Mouse (Mus musculus): Measurements from ENCODE around the gene Spint3. TPM values are rescaled to one million over a fixed set of nuclear protein-coding genes. Genes with fewer than 3 reads are reported as not detected.

Spint3 gene
- total RNA-seq, 2 experiments from 2014 or later: not detected

Other genes starting within 250 kb of the Spint3 start
- gene Svs5, start 240.7 kb downstream of the Spint3 start, total RNA-seq (2021): not detected
- under 1 TPM; 0.62 to 0.93 TPM for gene Slpi, start 184.4 kb downstream of the Spint3 start, total RNA-seq (2021)
- gene Rbpjl, start 170.3 kb downstream of the Spint3 start, total RNA-seq (2021): under 1 TPM; 0.41 to 0.79 TPM
- 10 to 100 TPM; 13.0 to 14.9 TPM for gene Matn4, start 168.3 kb downstream of the Spint3 start, total RNA-seq (2021)
- 10 to 100 TPM; 35.9 to 56.8 TPM for gene Sdc4, start 129.6 kb downstream of the Spint3 start, total RNA-seq (2021)
- 10 to 100 TPM; 40.9 to 41.8 TPM for gene Sys1, start 116.5 kb downstream of the Spint3 start, total RNA-seq (2021)
- gene Gm20458, start 112.5 kb downstream of the Spint3 start, total RNA-seq (2021): 1 to 10 TPM; 2.2 to 6.0 TPM
- gene Trp53tg5, start 99.7 kb downstream of the Spint3 start, total RNA-seq (2021): not detected
- 10 to 100 TPM; 75.5 to 77.3 TPM for gene Dbndd2, start 87.4 kb downstream of the Spint3 start, total RNA-seq (2021)
- 100 to 1,000 TPM; 119 to 124 TPM for gene Pigt, start 75.9 kb downstream of the Spint3 start, total RNA-seq (2021)
- gene Wfdc2, start 11.0 kb downstream of the Spint3 start, total RNA-seq (2021): under 1 TPM in 1 of 2 experiments, not detected in 1; 0.84 TPM
- gene Wfdc6a, start 12.0 kb upstream of the Spint3 start, total RNA-seq (2021): 1 to 10 TPM in 1 of 2 experiments, under 1 TPM in 1; 0.47 to 1.7 TPM
- gene Eppin, start 20.1 kb upstream of the Spint3 start, total RNA-seq (2021): not detected
- not detected for gene Wfdc6b, start 40.1 kb upstream of the Spint3 start, total RNA-seq (2021)
- gene Wfdc8, start 40.2 kb upstream of the Spint3 start, total RNA-seq (2021): not detected
- not detected for gene Wfdc16, start 65.3 kb upstream of the Spint3 start, total RNA-seq (2021)
- not detected for gene Wfdc10, start 82.6 kb upstream of the Spint3 start, total RNA-seq (2021)
- gene Wfdc9, start 83.1 kb upstream of the Spint3 start, total RNA-seq (2021): not detected
- gene Wfdc11, start 100.6 kb upstream of the Spint3 start, total RNA-seq (2021): not detected
- gene Wfdc13, start 111.6 kb upstream of the Spint3 start, total RNA-seq (2021): not detected
- gene Spint4, start 125.0 kb upstream of the Spint3 start, total RNA-seq (2021): not detected
- gene Spint5, start 141.8 kb upstream of the Spint3 start, total RNA-seq (2021): not detected
- 1 to 10 TPM in 1 of 2 experiments, under 1 TPM in 1; 0.94 to 1.1 TPM for gene Wfdc3, start 172.5 kb upstream of the Spint3 start, total RNA-seq (2021)
- 10 to 100 TPM; 32.7 to 34.1 TPM for gene Dnttip1, start 172.5 kb upstream of the Spint3 start, total RNA-seq (2021)
- gene Ube2c, start 196.4 kb upstream of the Spint3 start, total RNA-seq (2021): 1 to 10 TPM; 4.1 to 6.4 TPM
- not detected for gene Tnnc2, start 206.5 kb upstream of the Spint3 start, total RNA-seq (2021)
- 10 to 100 TPM; 48.1 to 49.2 TPM for gene Snx21, start 212.4 kb upstream of the Spint3 start, total RNA-seq (2021)
- 10 to 100 TPM; 22.1 to 30.0 TPM for gene Acot8, start 231.4 kb upstream of the Spint3 start, total RNA-seq (2021)
- 1 to 10 TPM; 8.9 to 9.0 TPM for gene Zswim3, start 231.6 kb upstream of the Spint3 start, total RNA-seq (2021)
- 10 to 100 TPM; 19.6 to 20.3 TPM for gene Zswim1, start 249.2 kb upstream of the Spint3 start, total RNA-seq (2021)